ENCODE assay signal across 11 mouse cellular contexts in the genomic region with DNA sequence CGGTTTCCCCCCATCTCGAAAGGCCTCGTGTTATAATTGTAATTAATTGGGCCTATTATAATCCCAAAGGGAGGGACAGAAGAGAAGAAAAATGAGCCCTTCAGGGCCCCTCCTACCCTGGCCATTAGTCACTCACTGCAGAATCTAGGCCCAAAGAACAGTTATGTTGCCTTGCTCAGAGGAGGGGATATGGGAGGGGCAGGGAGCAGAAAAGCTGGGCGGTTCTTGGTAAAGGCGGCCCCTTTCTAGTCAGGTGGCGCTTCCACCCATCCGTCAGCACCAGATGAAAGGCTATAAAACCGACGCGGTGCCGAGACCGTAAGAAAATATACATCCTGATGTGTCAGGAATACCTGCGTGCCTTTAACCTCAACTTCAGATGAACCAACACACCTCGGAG.
DNase-seq lines count a peak whose midpoint lies in the region; ATAC-seq and TF ChIP-seq lines count a peak whose summit lies in the region.
"Had no signal": no experiment of that assay in that cellular context is flagged by ENCODE, and none has a peak within 500 bp of the region (broad histone marks: within the 10 kb centered on the region; RNA-seq: fewer than 3 reads in every experiment).

No protein-coding gene starts in this region.

- H3K9me3 ChIP-seq in midbrain, embryonic 14.5 days (ENCODE audit: control insufficient read depth, low read length), result no peaks in the 10 kb centered on the region
- H3K9me3 ChIP-seq in midbrain, embryonic 10.5 days (replicated peaks), result no peaks in the 10 kb centered on the region
- H3K9me3 ChIP-seq in embryonic facial prominence, embryonic 14.5 days (ENCODE audit: control insufficient read depth, low read length), result no peaks in the 10 kb centered on the region
- no peaks in the 10 kb centered on the region for H3K9me3 ChIP-seq in intestine, postnatal 0 days (ENCODE audit: control insufficient read depth)
- no peaks in the 10 kb centered on the region for H3K9me3 ChIP-seq in neural tube, embryonic 13.5 days
- no peaks in the 10 kb centered on the region for H3K9me3 ChIP-seq in heart, embryonic 10.5 days

- DNase-seq in midbrain, embryonic 14.5 days, result peak; percentile 24
- DNase-seq in midbrain, embryonic 10.5 days (ENCODE audit: low spot score), result no peak
- DNase-seq in embryonic facial prominence, embryonic 14.5 days (ENCODE audit: low spot score), result no peak
- no peak for DNase-seq in adrenal gland, postnatal 4 days (ENCODE audit: low spot score in 2 of 2)
- DNase-seq in heart, embryonic 10.5 days (ENCODE audit: low spot score), result no peak
- DNase-seq in heart, postnatal 10 days, result no peak
- DNase-seq: right cerebral cortex, postnatal 25 days had no signal

- H3K9ac ChIP-seq in midbrain, embryonic 14.5 days (replicated peaks; ENCODE audit: low read length), result no peak overlapping the region
- no peak overlapping the region for H3K9ac ChIP-seq in embryonic facial prominence, embryonic 14.5 days (ENCODE audit: low read depth, low read length)
- no peak overlapping the region for H3K9ac ChIP-seq in intestine, postnatal 0 days (ENCODE audit: low read depth, low read length)
- H3K9ac ChIP-seq in neural tube, embryonic 13.5 days, result no peak overlapping the region

- no peaks in the 10 kb centered on the region for H3K27me3 ChIP-seq in midbrain, embryonic 14.5 days (ENCODE audit: control insufficient read depth, insufficient read depth, low read length)
- no peaks in the 10 kb centered on the region for H3K27me3 ChIP-seq in midbrain, embryonic 10.5 days (ENCODE audit: low read depth, poor library complexity, severe bottlenecking)
- no peaks in the 10 kb centered on the region for H3K27me3 ChIP-seq in embryonic facial prominence, embryonic 14.5 days (replicated peaks; ENCODE audit: control insufficient read depth, insufficient read depth, low read length)
- no peaks in the 10 kb centered on the region for H3K27me3 ChIP-seq in intestine, postnatal 0 days (replicated peaks; ENCODE audit: control insufficient read depth, insufficient read depth, low read length)
- H3K27me3 ChIP-seq in neural tube, embryonic 13.5 days, result peaks cover 13% of the 10 kb centered on the region; the same call in 1 of the 2 replicates
- 0 out of 2 replicates have a peak, but pooled peaks cover 3% of the 10 kb centered on the region for H3K27me3 ChIP-seq in heart, embryonic 10.5 days (ENCODE audit: insufficient read depth, poor library complexity, severe bottlenecking)

- no peak overlapping the region for H3K4me3 ChIP-seq in midbrain, embryonic 14.5 days (replicated peaks; ENCODE audit: low read depth, low read length)
- H3K4me3 ChIP-seq in midbrain, embryonic 10.5 days, result no peak overlapping the region
- no peak overlapping the region for H3K4me3 ChIP-seq in embryonic facial prominence, embryonic 14.5 days (ENCODE audit: low read depth, low read length)
- no peak overlapping the region for H3K4me3 ChIP-seq in intestine, postnatal 0 days (ENCODE audit: low read depth, low read length)
- H3K4me3 ChIP-seq in neural tube, embryonic 13.5 days, result no peak overlapping the region
- H3K4me3 ChIP-seq in heart, embryonic 10.5 days, result no peak overlapping the region

- no peaks in the 10 kb centered on the region for H3K36me3 ChIP-seq in midbrain, embryonic 14.5 days (ENCODE audit: control insufficient read depth, insufficient read depth, low read length)
- H3K36me3 ChIP-seq in midbrain, embryonic 10.5 days, result no peaks in the 10 kb centered on the region
- H3K36me3 ChIP-seq in embryonic facial prominence, embryonic 14.5 days (ENCODE audit: control insufficient read depth, insufficient read depth, low read length), result no peaks in the 10 kb centered on the region
- no peaks in the 10 kb centered on the region for H3K36me3 ChIP-seq in intestine, postnatal 0 days (ENCODE audit: control insufficient read depth, insufficient read depth)
- H3K36me3 ChIP-seq in neural tube, embryonic 13.5 days, result no peaks in the 10 kb centered on the region
- H3K36me3 ChIP-seq in heart, embryonic 10.5 days, result no peaks in the 10 kb centered on the region

- TF ChIP-seq CTCF in intestine, postnatal 0 days (IDR thresholded peaks at IDR 0.05; ENCODE audit: low read depth), result no peak

- ATAC-seq in midbrain, embryonic 14.5 days (ENCODE audit: low FRiP score, low TSS enrichment), result no peak
- no peak for ATAC-seq in embryonic facial prominence, embryonic 14.5 days (ENCODE audit: low read depth)
- no peak for ATAC-seq in intestine, postnatal 0 days
- ATAC-seq in neural tube, embryonic 13.5 days (ENCODE audit: low read depth), result peak; percentile 72
- ATAC-seq: forebrain, embryonic 16.5 days had no signal

- 76% methylated on average over 14 of the region's 14 CpGs for WGBS in midbrain, embryonic 14.5 days
- 94% methylated on average over 14 of the region's 14 CpGs for WGBS in midbrain, embryonic 10.5 days
- WGBS in embryonic facial prominence, embryonic 14.5 days, result 72% methylated on average over 14 of the region's 14 CpGs
- 59% methylated on average over 14 of the region's 14 CpGs for WGBS in intestine, postnatal 0 days
- 6% methylated on average over 14 of the region's 14 CpGs for WGBS in neural tube, embryonic 13.5 days
- WGBS in heart, embryonic 10.5 days, result 83% methylated on average over 14 of the region's 14 CpGs

- H3K4me1 ChIP-seq in midbrain, embryonic 14.5 days (ENCODE audit: control insufficient read depth, insufficient read depth, low read length), result peaks cover 13% of the 10 kb centered on the region
- H3K4me1 ChIP-seq in midbrain, embryonic 10.5 days, result peaks cover 28% of the 10 kb centered on the region
- H3K4me1 ChIP-seq in embryonic facial prominence, embryonic 14.5 days (ENCODE audit: control insufficient read depth, insufficient read depth, low read length), result peaks cover 7% of the 10 kb centered on the region
- no peaks in the 10 kb centered on the region for H3K4me1 ChIP-seq in intestine, postnatal 0 days (replicated peaks; ENCODE audit: control insufficient read depth, insufficient read depth, low read length)
- peaks cover 49% of the 10 kb centered on the region for H3K4me1 ChIP-seq in neural tube, embryonic 13.5 days (replicated peaks)
- peaks cover 14% of the 10 kb centered on the region for H3K4me1 ChIP-seq in heart, embryonic 10.5 days

- intact Hi-C loops in heart, postnatal 10 days (cut with DNase I), result no loop called here

- no peak overlapping the region for H3K4me2 ChIP-seq in midbrain, embryonic 14.5 days (ENCODE audit: low read length)
- H3K4me2 ChIP-seq in embryonic facial prominence, embryonic 14.5 days (ENCODE audit: low read depth, low read length), result no peak overlapping the region
- 0 out of 2 replicates have a peak overlapping the region, but pooled peaks have one; percentile 17 for H3K4me2 ChIP-seq in intestine, postnatal 0 days (replicated peaks; ENCODE audit: low read depth)
- peak overlapping the region; percentile 42 for H3K4me2 ChIP-seq in neural tube, embryonic 13.5 days

- H3K27ac ChIP-seq in midbrain, embryonic 14.5 days (replicated peaks; ENCODE audit: low read depth, low read length), result 0 out of 2 replicates have a peak overlapping the region, but pooled peaks have one; percentile 41
- no peak overlapping the region for H3K27ac ChIP-seq in midbrain, embryonic 10.5 days (replicated peaks)
- peak overlapping the region; percentile 40; the same call in 1 of the 2 replicates for H3K27ac ChIP-seq in embryonic facial prominence, embryonic 14.5 days (replicated peaks; ENCODE audit: low read depth, low read length)
- no peak overlapping the region for H3K27ac ChIP-seq in intestine, postnatal 0 days (ENCODE audit: low read depth, low read length)
- H3K27ac ChIP-seq in neural tube, embryonic 13.5 days (replicated peaks), result peak overlapping the region; percentile 79
- H3K27ac ChIP-seq in heart, embryonic 10.5 days, result no peak overlapping the region
- H3K27ac ChIP-seq: stomach, postnatal 0 days had no signal

Comparison
In these comparisons a context has a peak if more than half of its experiments do, and no peak if none do; other contexts are left out.
1. H3K27ac ChIP-seq: peak in midbrain, embryonic 14.5 days (single experiment), embryonic facial prominence, embryonic 14.5 days (single experiment) and neural tube, embryonic 13.5 days (single experiment); none in midbrain, embryonic 10.5 days (single experiment), intestine, postnatal 0 days (single experiment) and heart, embryonic 10.5 days (single experiment).
2. H3K4me2 ChIP-seq: peak in intestine, postnatal 0 days (single experiment) and neural tube, embryonic 13.5 days (single experiment); none in midbrain, embryonic 14.5 days (single experiment) and embryonic facial prominence, embryonic 14.5 days (single experiment).